Mouse (Mus musculus) G1E (cell line): ENCODE data around the gene 4930596D02Rik.

Experiments
- CTCF ChIP-seq: IDR thresholded peaks from 2 replicates; pipeline ENCODE4 v1.5.1; 2012; ENCODE audit warnings: low read depth, low read length, inconsistent platforms, mixed read lengths
- GATA2 ChIP-seq: IDR thresholded peaks from 2 replicates; pipeline ENCODE4 v1.6.1; 2012; ENCODE audit warnings: low read depth, low read length, inconsistent platforms, borderline replicate concordance
- POLR2AphosphoS5 ChIP-seq: IDR thresholded peaks from 2 replicates; pipeline ENCODE4 v1.6.1; 2012; ENCODE audit warnings: low read depth, low read length, inconsistent platforms; ENCODE audit not compliant: insufficient replicate concordance
- TAL1 ChIP-seq: conservative IDR thresholded peaks from 2 replicates; pipeline ENCODE4 v1.6.1; 2012; ENCODE audit warnings: low read depth, low read length, inconsistent platforms, mixed read lengths

GRCm38 (mm10) chr14:35811878-35812277 is at the start of gene 4930596D02Rik:
- TF ChIP-seq CTCF (no peak), POLR2AphosphoS5 (no peak), TAL1 (no peak), GATA2 (no peak)
